Mouse (Mus musculus): Measurements from ENCODE around the gene Piwil1.

Gene Piwil1

GRCm38 (mm10) chr5:128702224-128702623, at the start of gene Piwil1:
Piwil1 (plus strand) TSS chr5:128702524.
- in situ Hi-C loops (cut with MboI; ENCODE audit: unreplicated experiment in 2 of 2): no loop called here

- in situ Hi-C loops (cut with MboI; ENCODE audit: unreplicated experiment in 2 of 2): no loop called here
Observed at GRCm38 (mm10) chr5:128656496-128657135, 45.7 kb upstream of the Piwil1 start.

GRCm38 (mm10) chr5:128660101-128660500, 42.2 kb upstream of the Piwil1 start:
- in situ Hi-C loops (cut with MboI; ENCODE audit: unreplicated experiment in 2 of 2): no loop called here

- in situ Hi-C loops (cut with MboI; ENCODE audit: unreplicated experiment in 2 of 2): no loop called here
Observed at GRCm38 (mm10) chr5:128662881-128663280, 39.4 kb upstream of the Piwil1 start.

- in situ Hi-C loops (cut with MboI; ENCODE audit: unreplicated experiment in 2 of 2): no loop called here
Observed at GRCm38 (mm10) chr5:128663976-128664375, 38.3 kb upstream of the Piwil1 start.

GRCm38 (mm10) chr5:128665045-128665444, 37.3 kb upstream of the Piwil1 start:
- in situ Hi-C loops (cut with MboI; ENCODE audit: unreplicated experiment in 2 of 2): no loop called here

- in situ Hi-C loops (cut with MboI; ENCODE audit: unreplicated experiment in 2 of 2): no loop called here
Observed at GRCm38 (mm10) chr5:128667303-128667702, 35.0 kb upstream of the Piwil1 start.

GRCm38 (mm10) chr5:128674124-128674523, 28.2 kb upstream of the Piwil1 start:
- in situ Hi-C loops (cut with MboI; ENCODE audit: unreplicated experiment in 2 of 2): no loop called here

- in situ Hi-C loops (cut with MboI; ENCODE audit: unreplicated experiment in 2 of 2): loop anchor here in 1 of 2 experiments (25.0 kb wide), 1 partner anchor 910 kb away; the partner anchor contains the start of gene Mmp17
Observed at GRCm38 (mm10) chr5:128677373-128677772, 25.0 kb upstream of the Piwil1 start.

GRCm38 (mm10) chr5:128677861-128678260, 24.5 kb upstream of the Piwil1 start:
- in situ Hi-C loops (cut with MboI; ENCODE audit: unreplicated experiment in 2 of 2): loop anchor here in 1 of 2 experiments (25.0 kb wide), 1 partner anchor 909 kb away; the partner anchor contains the start of gene Mmp17

GRCm38 (mm10) chr5:128681456-128681855, 20.9 kb upstream of the Piwil1 start:
- in situ Hi-C loops (cut with MboI; ENCODE audit: unreplicated experiment in 2 of 2): loop anchor here in 1 of 2 experiments (25.0 kb wide), 1 partner anchor 906 kb away; the partner anchor contains the start of gene Mmp17

- in situ Hi-C loops (cut with MboI; ENCODE audit: unreplicated experiment in 2 of 2): loop anchor here in 1 of 2 experiments (25.0 kb wide), 1 partner anchor 903 kb away; the partner anchor contains the start of gene Mmp17
Observed at GRCm38 (mm10) chr5:128684192-128684591, 18.1 kb upstream of the Piwil1 start.

GRCm38 (mm10) chr5:128684621-128685020, 17.7 kb upstream of the Piwil1 start:
- in situ Hi-C loops (cut with MboI; ENCODE audit: unreplicated experiment in 2 of 2): loop anchor here in 1 of 2 experiments (25.0 kb wide), 1 partner anchor 903 kb away; the partner anchor contains the start of gene Mmp17

GRCm38 (mm10) chr5:128687139-128687538, 15.2 kb upstream of the Piwil1 start:
- in situ Hi-C loops (cut with MboI; ENCODE audit: unreplicated experiment in 2 of 2): loop anchor here in 1 of 2 experiments (25.0 kb wide), 1 partner anchor 900 kb away; the partner anchor contains the start of gene Mmp17

- in situ Hi-C loops (cut with MboI; ENCODE audit: unreplicated experiment in 2 of 2): loop anchor here (5.0 to 25.0 kb wide), 2 partner anchors 53 to 893 kb away; partner anchors contain the start of gene Mmp17 (in 1 of the 2)
Observed at GRCm38 (mm10) chr5:128694107-128694506, 8.2 kb upstream of the Piwil1 start.

GRCm38 (mm10) chr5:128694611-128695325, 7.6 kb upstream of the Piwil1 start:
- in situ Hi-C loops (cut with MboI; ENCODE audit: unreplicated experiment in 2 of 2): loop anchor here (5.0 to 25.0 kb wide), 2 partner anchors 53 to 893 kb away; partner anchors contain the start of gene Mmp17 (in 1 of the 2)

GRCm38 (mm10) chr5:128696824-128697223, 5.5 kb upstream of the Piwil1 start:
- in situ Hi-C loops (cut with MboI; ENCODE audit: unreplicated experiment in 2 of 2): loop anchor here in 1 of 2 experiments (25.0 kb wide), 1 partner anchor 890 kb away; the partner anchor contains the start of gene Mmp17

- in situ Hi-C loops (cut with MboI; ENCODE audit: unreplicated experiment in 2 of 2): no loop called here
Observed at GRCm38 (mm10) chr5:128700716-128701115, 1.6 kb upstream of the Piwil1 start.

GRCm38 (mm10) chr5:128703688-128704087, 1.4 kb downstream of the Piwil1 start:
- in situ Hi-C loops (cut with MboI; ENCODE audit: unreplicated experiment in 2 of 2): no loop called here

- in situ Hi-C loops (cut with MboI; ENCODE audit: unreplicated experiment in 2 of 2): no loop called here
Observed at GRCm38 (mm10) chr5:128704134-128704904, 2.0 kb downstream of the Piwil1 start.

All from v-Abl transformed pro-B cells (cell line).